ENCODE assay signal across 16 mouse cellular contexts in the genomic region with DNA sequence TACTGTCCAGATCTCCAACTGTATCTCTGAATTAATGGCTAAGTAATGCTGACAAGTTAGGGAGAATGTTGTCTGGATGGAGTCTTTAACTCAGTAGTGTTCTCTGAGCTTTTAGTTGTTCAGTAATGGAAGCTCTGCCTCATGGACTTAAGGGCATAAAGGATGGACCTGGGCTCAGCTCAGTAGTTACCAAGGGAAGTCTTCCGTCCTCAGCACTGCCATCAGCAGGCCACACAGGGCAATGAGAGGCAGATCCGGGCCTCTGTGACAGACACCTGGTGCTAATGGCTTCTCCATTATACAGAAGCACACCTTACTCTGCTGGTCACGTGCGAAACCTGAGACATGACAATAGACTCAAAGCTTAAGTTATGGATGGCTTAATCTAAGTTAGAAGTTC.
"Had no signal": no experiment of that assay in that cellular context is flagged by ENCODE, and none has a peak within 500 bp of the region (broad histone marks: within the 10 kb centered on the region; RNA-seq: fewer than 3 reads in every experiment).

No protein-coding gene starts in this region.

- H3K4me1 ChIP-seq: limb, embryonic 10.5 days; lung, embryonic 15.5 days; midbrain, embryonic 15.5 days; neural tube, embryonic 12.5 days had no signal

- H3K27ac ChIP-seq: limb, embryonic 10.5 days; liver, embryonic 12.5 days; lung, embryonic 15.5 days; macrophage; midbrain, embryonic 15.5 days; neural tube, embryonic 12.5 days had no signal

- DNase-seq: liver, postnatal 0 days; lung, postnatal 14 days; retina, postnatal 1 day; right cerebral cortex, postnatal 4 days; spleen, adult 18-20 months; thymus, adult 2 months; thymus, postnatal 25 days had no signal

- H3K4me2 ChIP-seq: liver, embryonic 12.5 days; lung, embryonic 15.5 days; midbrain, embryonic 11.5 days; midbrain, embryonic 15.5 days; neural tube, embryonic 12.5 days had no signal

- ATAC-seq: inflammation-experienced regulatory T-cells, adult 6 months; liver, embryonic 12.5 days; liver, postnatal 0 days; midbrain, embryonic 15.5 days had no signal

- H3K9me3 ChIP-seq: limb, embryonic 10.5 days; liver, embryonic 12.5 days; lung, embryonic 15.5 days; megakaryocyte, embryonic 14.5 days; midbrain, embryonic 15.5 days; neural tube, embryonic 12.5 days had no signal

- H3K4me3 ChIP-seq: limb, embryonic 10.5 days; liver, embryonic 12.5 days; lung, embryonic 15.5 days; megakaryocyte, embryonic 14.5 days; midbrain, embryonic 15.5 days; neural tube, embryonic 12.5 days had no signal

- H3K27me3 ChIP-seq: liver, embryonic 12.5 days; lung, embryonic 15.5 days; megakaryocyte, embryonic 14.5 days; midbrain, embryonic 15.5 days; neural tube, embryonic 12.5 days had no signal

- H3K9ac ChIP-seq: liver, embryonic 12.5 days; liver, postnatal 0 days; lung, embryonic 15.5 days; midbrain, embryonic 15.5 days; neural tube, embryonic 12.5 days had no signal
